Mouse (Mus musculus): ENCODE results near the gene Foxp1.

The Foxp1 gene

DNA sequence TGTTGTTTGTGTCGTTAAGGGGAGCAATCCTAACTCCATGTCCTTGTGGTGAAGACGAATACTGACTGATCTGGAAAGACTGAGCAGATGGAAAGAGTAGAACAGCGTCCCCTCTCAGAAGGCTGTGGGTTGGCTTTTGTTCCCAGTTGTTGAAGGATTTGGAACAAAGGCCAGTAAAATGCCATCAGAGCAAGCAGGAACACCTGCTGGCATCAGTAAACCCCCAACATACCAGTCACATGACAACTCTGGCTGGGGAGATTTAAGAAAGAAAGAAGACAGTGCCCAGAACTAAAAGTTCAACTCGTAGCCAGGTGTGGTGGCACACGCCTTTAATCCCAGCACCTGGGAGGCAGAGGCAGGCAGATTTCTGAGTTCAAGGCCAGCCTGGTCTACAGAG is 549.1 kb downstream of the Foxp1 start:
- DNase-seq, result no peak

GRCm38 (mm10) chr6:98972404-98972803 is 550.1 kb downstream of the Foxp1 start:
- peak; percentile 50 for DNase-seq

GRCm38 (mm10) chr6:98959333-98959732 is 563.2 kb downstream of the Foxp1 start:
- DNase-seq, result no peak

GRCm38 (mm10) chr6:98956522-98957169 is 565.9 kb downstream of the Foxp1 start:
- no peak for DNase-seq

GRCm38 (mm10) chr6:98955706-98956105 is 566.8 kb downstream of the Foxp1 start:
- no peak for DNase-seq

- no peak for DNase-seq
Observed at GRCm38 (mm10) chr6:98954439-98954838, 568.1 kb downstream of the Foxp1 start.

DNA sequence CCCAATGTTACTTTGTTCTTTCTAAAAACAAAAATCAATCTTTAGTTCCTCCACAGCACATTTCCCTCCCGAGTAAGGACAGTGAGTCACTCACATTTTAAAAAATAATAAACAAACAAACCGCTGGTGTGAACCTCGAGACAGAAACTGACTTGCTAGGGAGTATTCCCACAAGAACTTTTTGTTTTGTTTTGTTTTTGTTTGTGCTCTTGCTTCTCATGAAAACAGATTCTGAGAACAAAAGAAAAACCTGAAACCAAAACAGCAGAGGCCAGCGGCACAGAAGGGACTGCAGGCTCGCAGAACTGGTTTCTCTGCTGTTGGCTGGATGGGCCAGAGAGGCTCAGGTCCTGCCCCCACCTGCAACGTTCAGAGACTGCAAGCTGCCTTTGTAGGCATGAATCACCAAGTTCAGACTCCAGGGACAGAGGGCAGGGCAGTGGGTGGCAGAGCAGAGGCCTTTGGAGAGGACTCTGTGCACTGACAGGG is 572.8 kb downstream of the Foxp1 start:
- peak; percentile 50 for DNase-seq

GRCm38 (mm10) chr6:98949286-98949685 is 573.2 kb downstream of the Foxp1 start:
- no peak for DNase-seq

GRCm38 (mm10) chr6:98948153-98949141 is 574.1 kb downstream of the Foxp1 start:
- DNase-seq, result no peak

- DNase-seq, result no peak
Observed at GRCm38 (mm10) chr6:98947486-98948152, 574.9 kb downstream of the Foxp1 start.

DNA sequence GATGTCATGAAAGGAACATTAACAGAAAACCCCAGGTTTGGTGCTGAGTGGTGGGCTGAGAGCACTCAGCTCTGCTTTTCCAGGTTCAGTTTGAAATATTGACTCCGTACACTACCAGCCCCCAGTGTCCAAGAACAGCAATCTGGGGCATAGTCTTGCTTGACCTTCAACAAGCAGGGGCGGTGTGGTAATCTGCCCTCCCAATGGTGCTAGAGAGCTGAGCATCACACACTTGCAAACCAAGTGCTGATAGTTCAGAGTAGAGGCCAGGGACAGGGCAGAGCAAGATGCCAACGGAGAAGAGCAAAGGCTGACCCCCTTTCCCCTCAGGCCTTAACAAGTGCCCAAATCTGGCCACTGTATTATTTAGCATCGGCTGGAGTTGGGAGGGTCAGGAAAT is 575.8 kb downstream of the Foxp1 start:
- no peak for DNase-seq

- no peak for DNase-seq
Observed at GRCm38 (mm10) chr6:98945496-98946412, 576.8 kb downstream of the Foxp1 start.

DNA sequence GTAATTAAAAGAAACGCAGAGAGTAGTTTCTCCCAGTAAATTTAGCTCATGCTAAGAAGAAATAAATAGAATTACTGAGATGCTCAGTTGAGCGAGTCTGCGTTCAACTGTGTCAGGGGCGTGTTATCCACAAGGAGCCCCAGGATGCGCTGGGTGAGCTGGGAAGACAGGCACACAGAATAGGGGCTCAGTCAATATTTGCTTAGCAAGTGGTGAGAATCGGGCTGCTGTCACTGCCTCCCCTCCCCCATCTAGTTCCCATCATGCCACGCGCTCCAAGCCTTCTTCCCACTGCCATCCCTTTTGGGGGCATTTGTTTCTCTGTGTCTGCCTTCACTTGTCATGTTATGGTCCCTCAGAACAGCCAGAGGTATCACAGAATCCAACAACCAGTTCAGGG is 584.2 kb downstream of the Foxp1 start:
- DNase-seq, result no peak

GRCm38 (mm10) chr6:98937513-98937912 is 585.0 kb downstream of the Foxp1 start:
- DNase-seq, result no peak

GRCm38 (mm10) chr6:98936377-98936776 is 586.1 kb downstream of the Foxp1 start:
- DNase-seq, result no peak

DNA sequence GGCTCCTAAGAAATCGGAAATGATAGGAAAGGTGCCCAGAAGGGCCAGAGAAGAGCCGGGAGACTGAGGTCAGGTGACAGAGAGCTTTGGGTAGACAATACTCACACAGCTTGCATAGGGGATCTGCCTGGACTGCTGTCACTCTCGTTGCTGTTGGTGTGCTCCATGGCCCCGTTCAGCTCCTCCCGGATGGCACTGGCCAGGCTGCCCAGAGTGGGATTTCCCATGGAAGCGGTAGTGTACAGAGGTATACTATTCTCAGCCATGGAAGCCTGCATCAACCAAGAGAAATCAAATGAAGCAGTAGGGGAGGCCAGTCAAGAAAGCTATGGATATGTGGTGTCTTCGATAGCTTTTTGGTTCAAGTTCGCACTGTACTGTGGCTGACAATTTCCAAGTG is 587.4 kb downstream of the Foxp1 start:
- DNase-seq, result no peak

DNA sequence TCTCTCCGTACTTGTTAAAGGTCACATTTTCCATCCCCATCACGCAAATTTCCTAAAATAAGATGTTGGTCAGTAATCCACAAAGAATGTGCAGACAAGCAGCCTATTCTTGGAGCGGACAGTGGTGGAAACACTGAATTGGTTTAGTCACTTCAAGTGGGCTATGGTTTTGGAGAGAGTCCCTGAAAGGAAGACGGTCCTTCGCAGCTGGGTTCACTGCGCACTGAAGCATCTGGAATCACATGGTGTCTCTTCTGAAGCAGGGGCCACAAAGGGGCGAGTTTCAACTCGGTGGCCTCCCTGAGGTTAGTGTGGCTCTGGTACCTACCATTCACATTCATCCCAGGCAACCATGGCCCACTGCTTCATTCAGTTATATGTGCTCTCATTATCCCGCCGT is 588.1 kb downstream of the Foxp1 start:
- DNase-seq, result no peak

DNA sequence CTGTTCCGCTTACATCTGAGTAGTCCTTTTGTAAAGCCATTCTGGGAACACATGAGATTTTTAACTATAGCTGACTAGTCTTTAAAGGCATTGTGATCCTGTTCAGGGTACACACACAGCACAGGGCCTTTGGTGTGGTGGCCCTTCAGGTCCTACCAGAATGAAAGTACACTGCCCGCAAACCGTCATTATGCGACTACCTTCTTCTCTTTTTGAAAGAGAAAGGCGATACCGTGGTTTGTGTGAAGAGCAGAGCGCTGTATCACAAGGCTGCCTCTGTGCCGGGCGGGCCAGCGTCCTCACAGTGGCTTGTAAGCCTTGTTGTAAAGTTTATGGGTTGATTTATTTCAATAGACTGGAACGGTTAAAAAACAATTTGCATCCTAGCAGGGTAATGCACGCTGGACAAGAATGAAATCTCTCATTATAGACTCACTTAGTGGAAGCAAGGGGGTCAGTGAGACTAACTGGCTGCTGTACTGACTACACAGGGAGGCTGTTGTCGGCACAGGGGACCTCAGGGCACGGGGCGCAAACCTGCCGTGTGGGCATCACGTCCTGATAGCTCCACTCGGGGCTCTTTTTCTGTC is 589.3 kb downstream of the Foxp1 start:
- no peak for DNase-seq

DNA sequence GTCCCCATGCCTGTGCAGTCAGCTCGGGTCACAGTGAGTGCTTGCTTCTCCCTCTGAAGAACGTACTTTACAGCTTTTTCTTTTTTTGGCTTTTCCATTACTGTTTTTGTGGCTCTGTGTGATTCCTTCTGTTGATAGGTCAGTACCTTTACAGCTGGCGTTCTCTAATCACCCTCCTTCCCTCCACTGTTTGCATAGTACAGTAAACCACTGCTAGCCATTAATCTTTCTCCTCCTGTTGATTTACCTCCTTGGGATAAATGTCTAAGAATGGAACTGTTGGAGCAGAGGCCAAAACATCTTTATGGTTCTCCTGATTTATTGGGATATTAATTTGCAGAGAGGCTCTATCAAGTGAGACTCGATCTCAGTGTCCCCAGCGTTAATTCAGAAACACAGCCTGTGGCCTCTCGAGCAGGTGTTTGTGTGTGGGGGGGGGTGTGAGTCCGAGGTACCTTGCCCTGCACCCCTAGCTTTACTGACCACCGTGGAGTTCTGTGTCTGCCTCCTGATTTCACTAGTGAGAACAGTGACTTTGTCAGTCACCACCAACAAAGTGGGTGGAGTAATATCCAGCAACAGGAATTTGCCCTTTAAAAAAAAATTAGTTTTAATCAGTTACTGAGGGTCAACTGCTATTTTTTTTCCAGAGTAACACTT is 590.5 kb downstream of the Foxp1 start:
- no peak for DNase-seq

- no peak for DNase-seq
Observed at GRCm38 (mm10) chr6:98930652-98931300, 591.7 kb downstream of the Foxp1 start.

GRCm38 (mm10) chr6:98928365-98928764 is 594.2 kb downstream of the Foxp1 start:
- DNase-seq, result no peak
